Mouse (Mus musculus): ENCODE measurements around the gene Ccser1. TPM values are rescaled to one million over a fixed set of nuclear protein-coding genes. Genes with fewer than 3 reads are reported as not detected.

Gene Ccser1
- polyA plus RNA-seq, 1 experiment from 2014 or later, result 6.9 TPM

GRCm38 (mm10) chr6:61898238-61898637, 718.1 kb downstream of the Ccser1 start:
- no peak for TF ChIP-seq CTCF (IDR thresholded peaks at IDR 0.05; ENCODE audit: low read depth)
- no peak overlapping the region for H3K27ac ChIP-seq (replicated peaks)
- H3K9me3 ChIP-seq (ENCODE audit: control insufficient read depth, low read length), result no peaks in the 10 kb centered on the region
- DNase-seq (ENCODE audit: low spot score) (no peak), ATAC-seq (ENCODE audit: low FRiP score, low TSS enrichment) (no peak)
- H3K4me3 ChIP-seq (ENCODE audit: low read depth, low read length), result no peak overlapping the region
- WGBS, result 43% methylated on average over 4 of the region's 4 CpGs
- no peak overlapping the region for H3K9ac ChIP-seq (ENCODE audit: low read length)
- no peak overlapping the region for H3K4me2 ChIP-seq (replicated peaks; ENCODE audit: low read depth)
- no peaks in the 10 kb centered on the region for H3K36me3 ChIP-seq (ENCODE audit: control insufficient read depth, insufficient read depth, low read length)
- H3K4me1 ChIP-seq (replicated peaks; ENCODE audit: control insufficient read depth, insufficient read depth), result no peaks in the 10 kb centered on the region
- no peaks in the 10 kb centered on the region for H3K27me3 ChIP-seq (ENCODE audit: control insufficient read depth, insufficient read depth, low read length)

- Histone ChIP-seq H3K36me3 (ENCODE audit: control insufficient read depth, insufficient read depth, low read length) (no peaks in the 10 kb centered on the region), H3K4me3 (ENCODE audit: low read depth, low read length) (no peak overlapping the region), H3K9me3 (ENCODE audit: control insufficient read depth, low read length) (no peaks in the 10 kb centered on the region), H3K27me3 (ENCODE audit: control insufficient read depth, insufficient read depth, low read length) (no peaks in the 10 kb centered on the region), H3K4me2 (replicated peaks; ENCODE audit: low read depth) (no peak overlapping the region), H3K9ac (ENCODE audit: low read length) (no peak overlapping the region), H3K4me1 (replicated peaks; ENCODE audit: control insufficient read depth, insufficient read depth) (no peaks in the 10 kb centered on the region), H3K27ac (replicated peaks) (no peak overlapping the region)
- DNase-seq (ENCODE audit: low spot score) (no peak), ATAC-seq (ENCODE audit: low FRiP score, low TSS enrichment) (no peak)
- TF ChIP-seq CTCF (IDR thresholded peaks at IDR 0.05; ENCODE audit: low read depth), result peak; percentile 67
- no peak for TF ChIP-seq EP300 (optimal IDR thresholded peaks at IDR 0.05)
- WGBS, result 8% methylated on average over 1 of the region's 1 CpGs
Measured at GRCm38 (mm10) chr6:61902715-61903114, 722.6 kb downstream of the Ccser1 start.

- H3K27me3 ChIP-seq (ENCODE audit: control insufficient read depth, insufficient read depth, low read length), result no peaks in the 10 kb centered on the region
- no peak overlapping the region for H3K27ac ChIP-seq (replicated peaks)
- no peak overlapping the region for H3K4me2 ChIP-seq (replicated peaks; ENCODE audit: low read depth)
- DNase-seq (ENCODE audit: low spot score) (no peak), ATAC-seq (ENCODE audit: low FRiP score, low TSS enrichment) (no peak)
- no peaks in the 10 kb centered on the region for H3K36me3 ChIP-seq (ENCODE audit: control insufficient read depth, insufficient read depth, low read length)
- TF ChIP-seq CTCF (IDR thresholded peaks at IDR 0.05; ENCODE audit: low read depth) (no peak), EP300 (optimal IDR thresholded peaks at IDR 0.05) (no peak)
- 90% methylated on average over 3 of the region's 3 CpGs for WGBS
- H3K4me1 ChIP-seq (replicated peaks; ENCODE audit: control insufficient read depth, insufficient read depth), result no peaks in the 10 kb centered on the region
- no peaks in the 10 kb centered on the region for H3K9me3 ChIP-seq (ENCODE audit: control insufficient read depth, low read length)
- H3K9ac ChIP-seq (ENCODE audit: low read length), result no peak overlapping the region
- no peak overlapping the region for H3K4me3 ChIP-seq (ENCODE audit: low read depth, low read length)
Measured at GRCm38 (mm10) chr6:61912896-61913295, 732.8 kb downstream of the Ccser1 start.

GRCm38 (mm10) chr6:61931622-61932021, 751.5 kb downstream of the Ccser1 start:
- no peaks in the 10 kb centered on the region for H3K36me3 ChIP-seq (ENCODE audit: control insufficient read depth, insufficient read depth, low read length)
- no peak for ATAC-seq (ENCODE audit: low FRiP score, low TSS enrichment)
- H3K9me3 ChIP-seq (ENCODE audit: control insufficient read depth, low read length), result no peaks in the 10 kb centered on the region
- no peaks in the 10 kb centered on the region for H3K27me3 ChIP-seq (ENCODE audit: control insufficient read depth, insufficient read depth, low read length)
- H3K9ac ChIP-seq (ENCODE audit: low read length), result no peak overlapping the region
- H3K4me1 ChIP-seq (replicated peaks; ENCODE audit: control insufficient read depth, insufficient read depth), result no peaks in the 10 kb centered on the region
- no peak overlapping the region for H3K27ac ChIP-seq (replicated peaks)
- no peak for TF ChIP-seq CTCF (IDR thresholded peaks at IDR 0.05; ENCODE audit: low read depth)
- TF ChIP-seq EP300 (optimal IDR thresholded peaks at IDR 0.05), result no peak
- H3K4me2 ChIP-seq (replicated peaks; ENCODE audit: low read depth), result no peak overlapping the region
- DNase-seq (ENCODE audit: low spot score), result no peak
- no peak overlapping the region for H3K4me3 ChIP-seq (ENCODE audit: low read depth, low read length)
- 57% methylated on average over 1 of the region's 1 CpGs for WGBS

- H3K4me3 ChIP-seq (ENCODE audit: low read depth, low read length), result no peak overlapping the region
- TF ChIP-seq EP300 (optimal IDR thresholded peaks at IDR 0.05) (no peak), CTCF (IDR thresholded peaks at IDR 0.05; ENCODE audit: low read depth) (no peak)
- no peaks in the 10 kb centered on the region for H3K27me3 ChIP-seq (ENCODE audit: control insufficient read depth, insufficient read depth, low read length)
- ATAC-seq (ENCODE audit: low FRiP score, low TSS enrichment), result no peak
- no peaks in the 10 kb centered on the region for H3K36me3 ChIP-seq (ENCODE audit: control insufficient read depth, insufficient read depth, low read length)
- WGBS, result 80% methylated on average over 1 of the region's 1 CpGs
- H3K4me1 ChIP-seq (replicated peaks; ENCODE audit: control insufficient read depth, insufficient read depth), result no peaks in the 10 kb centered on the region
- no peak overlapping the region for H3K9ac ChIP-seq (ENCODE audit: low read length)
- DNase-seq (ENCODE audit: low spot score), result no peak
- no peak overlapping the region for H3K27ac ChIP-seq (replicated peaks)
- H3K4me2 ChIP-seq (replicated peaks; ENCODE audit: low read depth), result no peak overlapping the region
- no peaks in the 10 kb centered on the region for H3K9me3 ChIP-seq (ENCODE audit: control insufficient read depth, low read length)
Measured at GRCm38 (mm10) chr6:61936656-61937055, 756.5 kb downstream of the Ccser1 start.

- DNase-seq (ENCODE audit: low spot score) (no peak), ATAC-seq (ENCODE audit: low FRiP score, low TSS enrichment) (no peak)
- Histone ChIP-seq H3K36me3 (ENCODE audit: control insufficient read depth, insufficient read depth, low read length) (no peaks in the 10 kb centered on the region), H3K9me3 (ENCODE audit: control insufficient read depth, low read length) (no peaks in the 10 kb centered on the region), H3K27me3 (ENCODE audit: control insufficient read depth, insufficient read depth, low read length) (no peaks in the 10 kb centered on the region), H3K9ac (ENCODE audit: low read length) (no peak overlapping the region), H3K4me2 (replicated peaks; ENCODE audit: low read depth) (no peak overlapping the region), H3K4me3 (ENCODE audit: low read depth, low read length) (no peak overlapping the region), H3K27ac (replicated peaks) (no peak overlapping the region), H3K4me1 (replicated peaks; ENCODE audit: control insufficient read depth, insufficient read depth) (no peaks in the 10 kb centered on the region)
- TF ChIP-seq EP300 (optimal IDR thresholded peaks at IDR 0.05), result no peak
- no peak for TF ChIP-seq CTCF (IDR thresholded peaks at IDR 0.05; ENCODE audit: low read depth)
- 76% methylated on average over 1 of the region's 1 CpGs for WGBS
Measured at GRCm38 (mm10) chr6:61939236-61939635, 759.1 kb downstream of the Ccser1 start.

Measured in stomach, postnatal 0 days (tissue).